Mouse (Mus musculus) lung, embryonic 15.5 days (tissue): Measurements from ENCODE around the gene Hoxc13. TPM values are rescaled to one million over a fixed set of nuclear protein-coding genes. Genes with fewer than 3 reads are reported as not detected.

Experiments
- ATAC-seq: fragments of 200-750 bp; cut with Nextera tagmentation; 2 replicates; pipeline ENCODE4 v1.8.0; 2017; ENCODE audit warnings: moderate number of reproducible peaks, borderline replicate concordance; ENCODE audit not compliant: low FRiP score, low TSS enrichment; ENCODE audit errors: extremely low read depth
- H3K27ac ChIP-seq: fragments of 300-500 bp; sonication (generic); 2 replicates; pipeline ENCODE4 v1.5.1; 2015; ENCODE audit warnings: moderate library complexity, mild to moderate bottlenecking, inconsistent platforms
- H3K27me3 ChIP-seq: fragments of 300-500 bp; sonication (generic); 2 replicates; pipeline ENCODE4 v1.6.1; 2015; ENCODE audit warnings: inconsistent platforms
- H3K36me3 ChIP-seq: fragments of 300-500 bp; sonication (generic); 2 replicates; pipeline ENCODE4 v1.6.1; 2015; ENCODE audit warnings: inconsistent platforms
- H3K4me1 ChIP-seq: fragments of 300-500 bp; sonication (generic); 2 replicates; pipeline ENCODE4 v1.6.1; 2015; ENCODE audit warnings: inconsistent platforms
- H3K4me2 ChIP-seq: fragments of 300-500 bp; sonication (generic); 2 replicates; pipeline ENCODE4 v1.6.1; 2015; ENCODE audit warnings: inconsistent platforms, mild to moderate bottlenecking, moderate library complexity
- H3K4me3 ChIP-seq: fragments of 300-500 bp; sonication (generic); 2 replicates; pipeline ENCODE4 v1.5.1; 2015; ENCODE audit warnings: mild to moderate bottlenecking, inconsistent platforms
- H3K9ac ChIP-seq: fragments of 300-500 bp; sonication (generic); 2 replicates; pipeline ENCODE4 v1.6.1; 2015; ENCODE audit warnings: inconsistent platforms
- H3K9me3 ChIP-seq: fragments of 300-500 bp; sonication (generic); 2 replicates; pipeline ENCODE4 v1.6.1; 2016; ENCODE audit warnings: inconsistent platforms
- WGBS: fragments of 180-500 bp; shearing (Covaris S2); methylation state at CpG from one replicate; pipeline ENCODE4 v1.1.7; 2015; 5-methylcytosine and 5-hydroxymethylcytosine counted together
- polyA plus RNA-seq: library from polyadenylated mRNA; unstranded; fragments of >200 nt; fragmentation: Nextera tagmentation; extraction: Ambion mirVana; gene quantifications from 2 replicates; pipeline ENCODE4 v1.2.1, GENCODE M21; 2015

The Hoxc13 gene
- polyA plus RNA-seq, 1 experiment from 2014 or later, result not detected

DNA sequence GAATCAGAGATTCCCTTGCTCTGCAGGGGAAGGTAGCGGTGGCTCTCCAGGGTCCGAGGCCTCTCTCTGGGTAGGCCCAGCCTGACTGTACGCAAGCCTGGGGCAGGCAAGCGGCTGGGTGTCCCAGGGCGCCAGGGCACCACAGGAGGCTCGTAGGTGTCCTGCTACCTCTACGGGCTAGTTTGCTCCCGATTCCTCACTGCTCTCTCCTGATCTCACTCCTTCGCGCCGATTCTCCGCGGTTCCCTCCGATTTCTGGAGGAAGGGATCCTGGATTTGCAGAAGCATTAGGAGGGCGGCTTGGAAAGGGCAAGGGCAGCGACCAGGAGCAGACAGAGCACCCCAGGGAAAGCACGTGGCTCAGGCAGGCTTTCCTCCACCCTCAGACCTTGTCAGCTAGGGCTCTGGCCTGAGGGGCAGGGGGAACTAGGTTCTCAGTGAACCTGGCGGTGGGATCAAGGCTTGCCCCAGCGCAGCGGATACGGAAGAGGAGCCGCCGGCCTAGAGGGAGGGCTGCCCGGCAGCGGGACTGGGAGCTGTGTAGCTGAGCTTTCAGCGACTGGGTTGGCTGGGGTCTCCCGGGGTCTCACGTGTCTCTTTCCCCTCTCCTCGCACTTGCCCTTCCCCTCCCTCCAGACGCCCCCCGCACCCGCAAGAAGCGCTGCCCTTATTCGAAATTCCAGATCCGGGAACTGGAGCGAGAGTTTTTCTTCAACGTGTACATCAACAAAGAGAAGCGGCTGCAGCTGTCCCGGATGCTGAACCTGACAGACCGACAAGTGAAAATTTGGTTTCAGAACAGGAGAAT lies 35.1 kb downstream of the Hoxc13 start:
- Histone ChIP-seq H3K27me3 (peaks cover 100% of the 10 kb centered on the region), H3K9me3 (no peaks in the 10 kb centered on the region), H3K4me3 (no peak overlapping the region), H3K27ac (no peak overlapping the region), H3K4me1 (no peaks in the 10 kb centered on the region), H3K36me3 (no peaks in the 10 kb centered on the region), H3K4me2 (no peak overlapping the region), H3K9ac (no peak overlapping the region)
- no peak for ATAC-seq
- 2% methylated on average over 40 of the region's 40 CpGs for WGBS

DNA sequence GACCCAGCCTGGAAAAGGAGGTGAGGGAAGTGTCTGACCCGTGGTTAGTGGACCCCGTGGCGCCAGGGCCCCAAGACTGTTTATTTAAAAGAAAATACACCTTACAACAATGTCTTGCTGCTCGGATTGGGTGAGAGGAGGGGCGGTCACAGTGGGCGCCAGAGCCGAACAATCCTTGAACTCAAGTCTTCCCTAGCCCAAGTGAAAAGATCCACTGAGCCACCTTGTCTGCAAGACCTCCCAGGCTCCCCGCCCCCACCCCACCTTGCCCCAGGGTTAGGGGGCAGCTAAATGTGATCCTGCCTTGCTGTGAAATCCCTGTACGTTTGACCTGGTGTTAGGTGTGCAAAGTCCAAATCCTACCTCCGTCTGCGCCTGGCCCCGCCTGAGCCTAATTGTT lies 36.0 kb downstream of the Hoxc13 start:
- H3K36me3 ChIP-seq, result no peaks in the 10 kb centered on the region
- H3K27ac ChIP-seq, result no peak overlapping the region
- peaks cover 100% of the 10 kb centered on the region for H3K27me3 ChIP-seq
- no peaks in the 10 kb centered on the region for H3K9me3 ChIP-seq
- no peak for ATAC-seq
- no peak overlapping the region for H3K9ac ChIP-seq
- WGBS, result under 1% methylated on average over 12 of the region's 12 CpGs
- no peaks in the 10 kb centered on the region for H3K4me1 ChIP-seq
- no peak overlapping the region for H3K4me3 ChIP-seq
- no peak overlapping the region for H3K4me2 ChIP-seq

DNA sequence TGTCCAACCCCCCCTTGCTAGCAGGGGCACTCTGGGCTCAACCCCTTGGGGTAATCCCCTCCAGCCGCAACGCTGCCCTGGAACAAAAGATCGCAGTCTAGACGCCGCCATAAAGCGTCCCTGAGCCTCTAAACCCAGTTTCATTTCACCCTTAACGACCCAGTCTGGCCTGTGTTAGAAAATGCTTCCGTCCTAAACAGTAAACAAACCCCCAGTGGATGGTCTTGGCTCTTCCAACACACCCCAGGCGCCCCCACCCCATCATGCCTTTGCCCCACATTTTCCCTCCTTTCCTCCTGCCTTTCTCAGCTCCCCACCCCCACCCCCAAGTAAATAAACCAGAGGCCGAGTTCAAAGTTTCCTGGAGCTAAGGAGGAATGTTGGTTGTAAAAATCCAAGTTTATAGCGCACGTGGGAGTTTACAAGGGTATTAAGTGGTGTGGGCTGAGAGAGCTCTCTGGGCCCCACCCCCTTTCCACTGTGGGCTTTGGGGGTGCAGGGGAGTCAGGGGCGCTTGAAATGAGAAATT lies 38.8 kb downstream of the Hoxc13 start:
- Histone ChIP-seq H3K27me3 (peaks cover 98% of the 10 kb centered on the region), H3K9ac (no peak overlapping the region), H3K4me2 (no peak overlapping the region), H3K9me3 (no peaks in the 10 kb centered on the region), H3K27ac (no peak overlapping the region), H3K4me1 (no peaks in the 10 kb centered on the region), H3K36me3 (no peaks in the 10 kb centered on the region), H3K4me3 (no peak overlapping the region)
- no peak for ATAC-seq
- 1% methylated on average over 13 of the region's 13 CpGs for WGBS

DNA sequence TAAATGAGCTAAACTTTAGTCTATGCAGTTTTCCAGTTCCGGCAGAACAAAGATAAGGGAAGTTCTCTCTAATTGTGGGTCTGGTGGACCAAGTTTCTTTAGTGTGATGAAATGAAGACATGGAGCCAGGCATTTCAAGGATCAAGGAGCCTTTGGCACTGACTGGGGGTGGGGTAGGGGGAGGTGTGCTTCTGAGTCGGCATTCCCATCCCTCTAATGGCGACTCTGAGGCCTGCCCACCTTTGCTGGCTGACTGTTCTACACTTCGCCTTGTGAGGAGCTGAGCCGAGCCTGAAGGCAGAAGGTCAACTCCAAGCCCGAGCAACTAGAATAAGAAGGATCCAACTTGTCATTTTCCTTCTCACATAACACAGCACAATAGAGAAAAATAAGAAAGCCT lies 40.8 kb downstream of the Hoxc13 start:
- Histone ChIP-seq H3K9me3 (no peaks in the 10 kb centered on the region), H3K36me3 (no peaks in the 10 kb centered on the region), H3K4me3 (no peak overlapping the region), H3K27ac (no peak overlapping the region), H3K27me3 (peaks cover 98% of the 10 kb centered on the region), H3K4me1 (0 out of 2 replicates have a peak, but pooled peaks cover 5% of the 10 kb centered on the region), H3K4me2 (no peak overlapping the region), H3K9ac (no peak overlapping the region)
- 3% methylated on average over 6 of the region's 6 CpGs for WGBS
- no peak for ATAC-seq

DNA sequence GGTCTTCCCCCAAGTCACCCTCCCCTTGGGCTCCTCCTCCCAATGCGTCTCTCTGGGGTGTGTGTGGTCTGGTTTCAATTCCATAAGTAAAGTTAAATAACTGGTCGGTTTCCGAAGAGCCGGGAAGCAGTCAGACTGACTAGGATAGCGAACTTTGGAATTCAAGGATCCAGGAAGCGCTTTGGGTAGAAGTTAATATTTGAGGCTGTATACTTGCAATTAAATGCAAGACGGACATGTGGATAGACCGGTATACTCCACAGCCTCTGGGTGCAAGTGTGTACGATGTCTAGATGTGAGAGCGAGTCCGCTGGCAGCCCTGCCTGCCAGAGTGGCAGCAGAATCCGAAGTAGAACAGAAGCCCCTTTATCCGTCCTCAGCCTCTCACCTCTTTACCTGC lies 41.6 kb downstream of the Hoxc13 start:
- Histone ChIP-seq H3K9ac (no peak overlapping the region), H3K36me3 (no peaks in the 10 kb centered on the region), H3K27me3 (peaks cover 98% of the 10 kb centered on the region), H3K4me1 (0 out of 2 replicates have a peak, but pooled peaks cover 5% of the 10 kb centered on the region), H3K4me2 (no peak overlapping the region), H3K27ac (no peak overlapping the region), H3K9me3 (no peaks in the 10 kb centered on the region), H3K4me3 (no peak overlapping the region)
- ATAC-seq, result no peak
- WGBS, result 1% methylated on average over 13 of the region's 13 CpGs

DNA sequence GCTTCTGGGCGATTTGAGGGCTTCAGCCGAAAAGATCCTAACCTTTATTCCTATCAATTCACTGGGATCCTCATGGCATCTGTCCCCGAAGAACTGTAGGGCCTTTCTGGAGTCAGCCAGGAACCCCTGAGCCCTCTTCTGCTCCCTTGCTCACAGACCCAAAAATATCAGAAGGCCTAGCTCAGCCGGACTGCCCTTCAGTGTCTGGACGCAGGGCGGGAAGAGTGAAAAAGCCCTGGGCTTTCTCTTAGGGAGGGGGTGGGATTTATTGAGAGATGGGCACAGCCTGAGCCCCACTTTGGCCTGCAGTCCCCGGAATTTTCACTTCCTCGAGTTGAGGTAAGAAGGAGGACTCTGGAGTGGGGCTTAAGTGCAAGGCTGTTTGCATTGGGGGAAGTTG lies 42.4 kb downstream of the Hoxc13 start:
- H3K4me3 ChIP-seq, result no peak overlapping the region
- H3K27ac ChIP-seq, result no peak overlapping the region
- 0 out of 2 replicates have a peak, but pooled peaks cover 5% of the 10 kb centered on the region for H3K4me1 ChIP-seq
- H3K27me3 ChIP-seq, result peaks cover 97% of the 10 kb centered on the region
- H3K9me3 ChIP-seq, result no peaks in the 10 kb centered on the region
- H3K9ac ChIP-seq, result no peak overlapping the region
- no peaks in the 10 kb centered on the region for H3K36me3 ChIP-seq
- no peak overlapping the region for H3K4me2 ChIP-seq
- no peak for ATAC-seq
- WGBS, result 2% methylated on average over 8 of the region's 8 CpGs

DNA sequence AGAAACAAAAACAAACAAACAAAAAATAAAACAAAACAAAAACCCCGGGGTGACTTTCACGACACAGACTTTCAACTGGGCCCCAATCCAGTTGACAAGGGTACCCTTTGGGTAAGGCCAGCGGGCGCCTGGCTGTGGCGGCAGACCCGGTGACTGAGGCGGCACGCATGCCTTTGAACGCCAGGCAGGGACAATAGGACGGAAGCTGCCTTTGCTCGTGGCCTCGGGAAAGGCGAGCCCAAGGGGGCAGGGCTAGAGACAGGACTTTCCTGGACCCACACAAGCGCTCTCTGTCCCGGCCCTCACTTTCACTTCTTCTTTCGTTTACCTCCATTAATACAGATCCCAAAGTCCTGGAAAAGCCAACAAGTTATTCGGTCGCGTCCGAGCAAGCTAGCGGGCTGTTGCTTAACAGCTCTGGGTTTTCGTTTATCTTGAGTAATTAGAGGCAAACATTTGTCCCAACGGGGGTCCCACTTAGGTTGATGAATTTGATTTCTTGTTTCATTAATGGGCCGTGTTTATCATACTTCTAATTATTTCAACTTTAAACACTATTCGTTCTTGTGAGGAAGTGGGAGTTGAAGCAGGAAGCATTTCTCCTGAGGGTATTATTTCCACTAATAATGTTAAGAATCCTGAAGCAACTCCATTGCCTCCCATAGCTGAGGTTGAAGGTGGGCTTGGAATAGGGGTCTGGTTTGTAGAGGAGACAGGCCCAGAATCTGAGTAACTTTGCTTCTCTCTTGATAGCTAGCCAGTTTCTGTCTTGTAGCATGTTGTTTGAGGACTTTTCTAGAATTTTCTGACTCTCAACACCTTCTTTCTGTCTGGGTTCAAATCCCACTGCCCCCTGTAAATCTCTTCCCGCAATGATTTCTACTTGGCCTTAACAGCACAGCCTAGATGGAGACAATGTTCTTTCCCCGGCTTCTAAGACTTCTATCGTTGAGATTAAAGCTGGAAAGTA lies 43.1 kb downstream of the Hoxc13 start:
- Histone ChIP-seq H3K27ac (no peak overlapping the region), H3K27me3 (peaks cover 97% of the 10 kb centered on the region), H3K4me1 (0 out of 2 replicates have a peak, but pooled peaks cover 5% of the 10 kb centered on the region), H3K4me3 (no peak overlapping the region), H3K9me3 (no peaks in the 10 kb centered on the region), H3K9ac (no peak overlapping the region), H3K36me3 (no peaks in the 10 kb centered on the region), H3K4me2 (no peak overlapping the region)
- no peak for ATAC-seq
- 2% methylated on average over 28 of the region's 28 CpGs for WGBS

DNA sequence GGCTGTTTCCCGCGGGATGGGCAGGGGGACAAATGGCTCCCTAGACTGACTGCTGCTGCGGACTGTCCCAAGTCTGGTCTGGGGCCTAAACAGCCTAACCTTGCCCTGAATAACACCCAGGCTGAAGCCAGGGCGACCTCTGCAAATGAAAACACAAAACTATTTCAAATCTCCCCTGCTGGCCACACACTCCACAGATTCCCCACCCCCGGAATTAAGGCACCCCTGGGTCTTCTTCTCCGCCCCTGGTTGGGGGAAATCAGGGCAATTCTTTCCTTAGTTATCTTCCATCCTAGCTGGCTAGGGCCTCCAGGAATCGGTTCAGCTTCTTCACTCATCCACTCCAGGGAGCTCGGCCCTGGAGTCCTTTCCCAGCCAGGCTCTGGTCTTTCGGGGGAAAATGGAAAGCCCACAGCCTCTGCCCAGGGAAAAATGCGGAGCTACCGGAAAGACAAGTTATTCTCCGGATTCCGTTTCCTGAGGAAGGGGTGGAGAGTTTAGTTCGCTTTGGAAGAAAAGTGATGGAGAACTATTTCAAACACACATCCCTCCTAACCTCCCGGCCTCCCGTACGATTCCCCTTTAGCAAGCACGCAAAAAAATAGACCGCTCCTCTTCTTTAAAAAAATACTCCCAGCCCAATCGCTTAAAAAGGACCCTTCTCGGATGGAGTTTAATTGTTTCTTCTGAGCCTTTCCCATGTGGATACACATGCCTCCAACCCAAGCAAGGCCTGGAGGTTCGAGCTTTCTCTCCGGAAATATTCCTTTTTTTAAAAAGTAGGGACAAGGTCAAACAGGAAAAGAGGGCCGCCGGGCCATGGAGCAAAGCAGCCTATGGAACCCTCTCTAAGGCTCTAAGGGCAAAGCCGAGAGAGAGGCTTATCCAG lies 44.3 kb downstream of the Hoxc13 start:
- H3K27me3 ChIP-seq, result peaks cover 97% of the 10 kb centered on the region
- no peak for ATAC-seq
- no peaks in the 10 kb centered on the region for H3K36me3 ChIP-seq
- no peak overlapping the region for H3K4me2 ChIP-seq
- no peak overlapping the region for H3K9ac ChIP-seq
- H3K4me3 ChIP-seq, result no peak overlapping the region
- WGBS, result 4% methylated on average over 26 of the region's 26 CpGs
- no peaks in the 10 kb centered on the region for H3K9me3 ChIP-seq
- 0 out of 2 replicates have a peak, but pooled peaks cover 5% of the 10 kb centered on the region for H3K4me1 ChIP-seq
- H3K27ac ChIP-seq, result no peak overlapping the region

DNA sequence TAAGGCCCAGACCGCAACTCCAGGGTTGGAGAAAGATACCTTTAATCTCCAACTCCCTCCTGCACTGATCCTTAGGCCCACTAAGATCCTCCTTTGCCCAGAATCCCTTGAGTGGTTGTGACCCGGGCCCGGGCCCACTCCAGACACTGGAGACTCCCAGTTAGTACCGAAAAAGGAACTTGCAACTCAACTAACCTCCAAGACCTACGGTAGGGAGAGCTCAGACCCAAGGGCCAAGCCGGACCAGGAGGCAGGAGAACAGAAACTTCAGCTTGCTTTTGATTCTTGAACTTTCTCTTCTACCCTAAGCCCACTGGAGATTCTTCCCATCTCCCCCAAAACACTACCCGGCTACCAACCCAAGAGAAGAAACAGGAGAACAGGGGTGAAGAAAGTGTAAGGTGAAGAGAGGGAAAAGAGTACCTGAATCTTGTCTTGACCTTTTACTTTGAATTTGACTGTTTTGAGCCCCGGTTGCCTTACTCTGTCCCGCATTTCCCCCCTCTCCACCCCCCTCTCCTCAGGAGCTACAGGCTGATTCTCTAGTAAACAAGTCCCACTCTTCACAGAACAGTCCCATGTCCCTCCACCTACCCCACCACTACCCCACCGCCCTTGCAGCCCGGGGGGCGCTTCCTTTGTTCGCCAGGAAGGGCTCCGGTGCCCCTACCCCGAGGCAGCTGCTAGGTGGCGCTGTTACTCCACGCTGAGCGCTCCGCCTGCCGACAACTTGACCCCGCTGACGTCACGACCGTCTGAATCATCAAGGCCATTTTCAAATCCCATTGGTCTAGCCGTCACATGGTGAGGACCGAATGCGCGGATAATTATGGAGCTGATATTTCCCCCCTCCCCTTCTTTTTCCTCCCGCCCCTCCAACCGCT lies 45.2 kb downstream of the Hoxc13 start:
- 0 out of 2 replicates have a peak overlapping the region, but pooled peaks have one; percentile 9 for H3K4me3 ChIP-seq
- ATAC-seq, result peak; percentile 59; the same call in 1 of the 2 replicates

DNA sequence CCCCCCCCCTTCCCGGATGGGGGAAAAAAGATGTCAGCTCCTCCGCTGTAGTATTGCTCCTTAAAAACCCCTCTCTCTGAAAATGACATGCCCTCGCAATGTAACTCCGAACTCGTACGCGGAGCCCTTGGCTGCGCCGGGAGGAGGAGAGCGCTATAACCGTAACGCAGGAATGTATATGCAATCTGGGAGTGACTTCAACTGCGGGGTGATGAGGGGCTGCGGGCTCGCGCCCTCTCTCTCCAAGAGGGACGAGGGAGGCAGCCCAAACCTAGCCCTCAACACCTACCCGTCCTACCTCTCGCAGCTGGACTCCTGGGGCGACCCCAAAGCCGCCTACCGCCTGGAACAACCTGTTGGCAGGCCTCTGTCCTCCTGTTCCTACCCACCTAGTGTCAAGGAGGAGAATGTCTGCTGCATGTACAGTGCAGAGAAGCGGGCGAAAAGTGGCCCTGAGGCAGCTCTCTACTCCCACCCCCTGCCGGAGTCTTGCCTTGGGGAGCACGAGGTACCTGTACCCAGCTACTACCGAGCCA lies 45.9 kb downstream of the Hoxc13 start, which contains the start of gene Hoxc10:
Gene Hoxc10, plus strand, starts transcription at position 21 of the 536 bp plus-strand sequence.
- H3K36me3 ChIP-seq, result no peaks in the 10 kb centered on the region
- H3K4me3 ChIP-seq, result 0 out of 2 replicates have a peak within 1 kb of the TSS, but pooled peaks have one; percentile 9
- WGBS, result 2% methylated on average over 27 of the region's 27 CpGs
- H3K4me2 ChIP-seq, result peak within 1 kb of the TSS; percentile 12; the same call in 1 of the 2 replicates
- no peak within 1 kb of the TSS for H3K9ac ChIP-seq
- ATAC-seq, result no peak
- no peaks in the 10 kb centered on the region for H3K9me3 ChIP-seq
- H3K27me3 ChIP-seq, result peaks cover 97% of the 10 kb centered on the region
- 0 out of 2 replicates have a peak, but pooled peaks cover 5% of the 10 kb centered on the region for H3K4me1 ChIP-seq
- H3K27ac ChIP-seq, result no peak within 1 kb of the TSS

More for the DNA sequence above, 45.2 kb downstream of the Hoxc13 start:
- Histone ChIP-seq H3K36me3 (no peaks in the 10 kb centered on the region), H3K9me3 (no peaks in the 10 kb centered on the region), H3K27me3 (peaks cover 97% of the 10 kb centered on the region), H3K9ac (no peak overlapping the region), H3K27ac (no peak overlapping the region), H3K4me2 (peak overlapping the region; percentile 12; the same call in 1 of the 2 replicates), H3K4me1 (0 out of 2 replicates have a peak, but pooled peaks cover 5% of the 10 kb centered on the region)
- WGBS, result 4% methylated on average over 30 of the region's 30 CpGs
